Mouse (Mus musculus) thymus, postnatal 10 days (tissue): Measurements from ENCODE around the gene Gm2026.
"Not testable (repeated sequence)": the region's sequence is repeated elsewhere in the genome, so short reads cannot be mapped to it uniquely, and the experiment has no call there.

Experiments
- DNase-seq, 2 experiments: peaks; one replicate each; pipeline ENCODE4 v3.0.0; 2021; ENCODE audit warnings: low spot score in 2 of 2

The Gm2026 gene

DNA sequence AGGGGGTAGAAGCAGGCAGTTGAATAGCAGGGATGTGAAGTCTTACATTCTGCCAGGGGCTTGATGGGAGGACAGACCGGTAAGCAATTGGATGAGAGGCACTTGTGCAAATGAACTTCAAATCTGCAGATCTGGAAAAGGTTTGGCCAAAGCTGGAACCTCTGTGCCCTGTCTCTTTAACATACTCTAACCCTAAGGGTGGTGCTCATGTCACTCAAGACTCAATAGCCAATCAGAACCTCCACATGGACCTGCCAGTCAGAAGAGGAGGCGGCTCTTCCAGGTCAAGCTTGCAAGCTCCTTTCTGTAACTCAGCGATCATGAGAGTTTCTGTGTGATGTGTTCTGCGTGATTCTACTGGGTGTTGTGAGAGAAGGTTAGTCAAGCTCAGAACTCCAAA lies at the start of gene Gm2026:
Gm2026 (plus strand) TSS at position 301 of the 400 bp plus-strand sequence.
- DNase-seq: not testable (repeated sequence)

- DNase-seq: not testable (repeated sequence)
Observed at GRCm38 (mm10) chr2:175931000-175931399, 34.1 kb upstream of the Gm2026 start, which contains the start of gene Zfp966. Gene Zfp966, minus strand, starts transcription at chr2:175931100.
